26 mouse cellular contexts compared by ENCODE assay signal in genomic region chr13:43994361-43994760, GRCm38 (mm10).
"Had no signal": no experiment of that assay in that cellular context is flagged by ENCODE, and none has a peak within 500 bp of the region (broad histone marks: within the 10 kb centered on the region; RNA-seq: fewer than 3 reads in every experiment).

No protein-coding gene starts in this region.

- H3K27me3 ChIP-seq: limb, embryonic 13.5 days; liver, embryonic 12.5 days; liver, embryonic 15.5 days; lung, embryonic 15.5 days had no signal

- H3K4me1 ChIP-seq: liver, embryonic 12.5 days had no signal

- H3K27ac ChIP-seq: kidney, postnatal 0 days; layer of hippocampus, adult 2 months; left cerebral cortex, adult 2 months; limb, embryonic 13.5 days; liver, embryonic 12.5 days; liver, embryonic 15.5 days; lung, embryonic 15.5 days; midbrain, embryonic 10.5 days; midbrain, embryonic 13.5 days; neural tube, embryonic 13.5 days; stomach, postnatal 0 days had no signal

- ATAC-seq: liver, embryonic 12.5 days; midbrain, embryonic 13.5 days; midbrain, embryonic 16.5 days had no signal

- DNase-seq: kidney, postnatal 25 days; layer of hippocampus, adult 9-11 months; liver; lung, adult 18-20 months; lung, postnatal 10 days; lung, postnatal 36 days; right cerebral cortex, adult 18-20 months; right cerebral cortex, postnatal 14 days; right cerebral cortex, postnatal 4 days; thymus, adult 2 months; thymus, postnatal 14 days; thymus, postnatal 4 days had no signal

- H3K4me2 ChIP-seq: limb, embryonic 13.5 days; liver, embryonic 12.5 days; liver, embryonic 15.5 days; lung, embryonic 15.5 days; midbrain, embryonic 13.5 days; neural tube, embryonic 13.5 days had no signal

- H3K4me3 ChIP-seq: layer of hippocampus, adult 2 months; left cerebral cortex, adult 2 months; limb, embryonic 13.5 days; liver, embryonic 12.5 days; liver, embryonic 15.5 days; lung, embryonic 15.5 days; megakaryocyte, embryonic 14.5 days; midbrain, embryonic 10.5 days; midbrain, embryonic 13.5 days; myocyte; neural tube, embryonic 13.5 days had no signal

- H3K9me3 ChIP-seq: limb, embryonic 13.5 days; liver, embryonic 12.5 days; liver, embryonic 15.5 days; lung, embryonic 15.5 days; midbrain, embryonic 10.5 days; midbrain, embryonic 13.5 days; neural tube, embryonic 13.5 days had no signal

- H3K9ac ChIP-seq: limb, embryonic 13.5 days; liver, embryonic 12.5 days; liver, embryonic 15.5 days; lung, embryonic 15.5 days; midbrain, embryonic 13.5 days; neural tube, embryonic 13.5 days had no signal

- H3K36me3 ChIP-seq: limb, embryonic 13.5 days; liver, embryonic 12.5 days; liver, embryonic 15.5 days; lung, embryonic 15.5 days; midbrain, embryonic 10.5 days; midbrain, embryonic 13.5 days; neural tube, embryonic 13.5 days had no signal
